Mouse (Mus musculus): ENCODE data around the gene Fbxo6. TPM values are rescaled to one million over a fixed set of nuclear protein-coding genes. Genes with fewer than 3 reads are reported as not detected.

The Fbxo6 gene
- total RNA-seq, 1 experiment from 2014 or later = 10.2 TPM

GRCm38 (mm10) chr4:148101801-148102527 is 50.0 kb downstream of the Fbxo6 start:
- ATAC-seq (ENCODE audit: extremely low read depth, insufficient number of reproducible peaks, low FRiP score, poor library complexity, severe bottlenecking) = peak; percentile 24; the same call in 1 of the 2 replicates

- no peak for ATAC-seq (ENCODE audit: extremely low read depth, insufficient number of reproducible peaks, low FRiP score, poor library complexity, severe bottlenecking)
These were observed 53.3 kb downstream of the Fbxo6 start for GRCm38 (mm10) chr4:148098666-148099065.

- ATAC-seq (ENCODE audit: extremely low read depth, insufficient number of reproducible peaks, low FRiP score, poor library complexity, severe bottlenecking) = no peak
These were observed 54.0 kb downstream of the Fbxo6 start for GRCm38 (mm10) chr4:148097936-148098335.

Other genes with a start within 250 kb of the Fbxo6 start
- gene Mfn2, start 247.4 kb downstream of the Fbxo6 start, total RNA-seq (2017) = 22.2 and 28.7 TPM in 2 replicates
- gene Plod1, start 215.4 kb downstream of the Fbxo6 start, total RNA-seq (2017) = 15.5 and 15.7 TPM in 2 replicates
- 50.6 and 53.2 TPM in 2 replicates for gene 2510039O18Rik, start 211.2 kb downstream of the Fbxo6 start, total RNA-seq (2017)
- gene Nppb, start 166.4 kb downstream of the Fbxo6 start, total RNA-seq (2017) = not detected in 2 replicates
- gene Nppa, start 151.4 kb downstream of the Fbxo6 start, total RNA-seq (2017) = not detected in 2 replicates
- 14.9 and 16.5 TPM in 2 replicates for gene Clcn6, start 113.3 kb downstream of the Fbxo6 start, total RNA-seq (2017)
- 10.0 and 20.0 TPM in 2 replicates for gene Mthfr, start 113.1 kb downstream of the Fbxo6 start, total RNA-seq (2017)
- gene Agtrap, start 64.1 kb downstream of the Fbxo6 start, total RNA-seq (2017) = 19.3 and 20.5 TPM in 2 replicates
- gene Mad2l2, start 21.8 kb downstream of the Fbxo6 start, total RNA-seq (2017) = 8.7 and 12.2 TPM in 2 replicates
- 0.93 and 1.4 TPM in 2 replicates for gene Draxin, start 21.4 kb downstream of the Fbxo6 start, total RNA-seq (2017)
- 0.93 and 1.8 TPM in 2 replicates for gene Fbxo44, start 8.3 kb upstream of the Fbxo6 start, total RNA-seq (2017)
- gene Fbxo2, start 8.5 kb upstream of the Fbxo6 start, total RNA-seq (2017) = not detected in 2 replicates
- gene Disp3, start 135.8 kb upstream of the Fbxo6 start, total RNA-seq (2017) = not detected in 2 replicates

All from neutrophil, adult 5-6 weeks (primary cell).